Mouse (Mus musculus) MEL (cell line): ENCODE measurements around the gene Gm21970.

Experiments
- CHD2 ChIP-seq: IDR thresholded peaks from 2 replicates; pipeline ENCODE4 v1.6.1; 2011; ENCODE audit warnings: low read length, improper control_type of control experiment
- MXI1 ChIP-seq: IDR thresholded peaks from 2 replicates; pipeline ENCODE4 v1.6.1; 2011; ENCODE audit warnings: mild to moderate bottlenecking, low read depth, low read length, improper control_type of control experiment

- no peak for TF ChIP-seq MXI1
- TF ChIP-seq CHD2: no peak
These were observed 5.0 kb upstream of the Gm21970 start for GRCm38 (mm10) chr16:91386419-91387120.
